Mouse (Mus musculus): ENCODE results near the gene Dnah10.

DNA sequence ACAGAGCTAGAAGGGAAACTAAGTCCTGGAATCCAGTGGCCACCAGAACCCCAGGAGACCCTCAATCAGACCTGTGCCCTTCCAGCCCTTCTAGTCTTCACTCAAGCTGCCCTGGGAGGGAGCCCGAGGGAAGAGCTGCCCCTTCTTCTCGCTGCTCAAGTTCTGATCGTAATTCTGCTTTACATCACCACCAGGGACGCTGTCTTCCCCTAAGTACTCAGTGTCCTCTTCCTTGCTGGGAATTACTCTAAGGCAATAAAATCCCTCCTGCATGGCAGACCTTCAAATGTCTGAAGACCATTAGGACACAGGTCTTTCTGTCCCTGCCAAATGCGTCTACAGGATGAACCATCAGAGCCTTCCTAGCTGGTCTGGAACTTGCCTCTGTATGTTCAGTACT lies 135.1 kb downstream of the Dnah10 start:
- TF ChIP-seq POLR2A (IDR thresholded peaks at IDR 0.05; ENCODE audit: control insufficient read depth, extremely low read depth, insufficient read depth, low read length, poor library complexity) (no peak), CTCF (IDR thresholded peaks at IDR 0.05; ENCODE audit: borderline replicate concordance, control insufficient read depth, extremely low read depth, insufficient read depth, low read length, poor library complexity) (no peak)

All from thymus, adult 2 months (tissue).